Mouse (Mus musculus): Measurements from ENCODE around the gene Cacna1c. TPM values are rescaled to one million over a fixed set of nuclear protein-coding genes. Genes with fewer than 3 reads are reported as not detected.

The Cacna1c gene
- polyA plus RNA-seq, 1 experiment from 2014 or later = 4.0 TPM

DNA sequence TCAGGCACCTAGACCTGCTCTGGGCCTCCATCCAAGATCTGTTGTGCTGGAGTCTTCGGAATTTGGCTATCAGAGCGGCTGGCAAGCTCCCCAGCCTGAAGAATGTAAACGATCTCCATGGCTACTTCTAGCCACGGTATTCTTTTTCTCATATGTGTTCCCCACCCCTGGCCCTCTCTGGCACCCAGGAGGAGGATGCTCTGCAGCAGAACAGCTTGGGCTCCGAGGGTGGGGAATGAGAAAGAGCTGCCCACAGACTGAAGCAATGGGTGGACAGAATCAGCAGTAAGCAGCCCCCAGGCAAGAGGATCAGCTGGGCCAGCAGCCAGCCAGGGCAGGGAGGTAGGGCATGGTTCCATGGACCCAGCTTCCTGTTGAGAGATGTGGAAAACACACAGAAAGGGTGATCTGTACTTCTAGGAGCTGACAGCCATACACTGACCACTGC, 404.3 kb downstream of the Cacna1c start:
- peak; percentile 50; the same call in 1 of the 2 replicates for ATAC-seq (ENCODE audit: insufficient read depth, low FRiP score, low read depth)
- Histone ChIP-seq H3K4me2 (no peak overlapping the region), H3K4me3 (replicated peaks) (no peak overlapping the region), H3K9ac (no peak overlapping the region), H3K36me3 (no peaks in the 10 kb centered on the region), H3K9me3 (no peaks in the 10 kb centered on the region), H3K4me1 (peaks cover 4% of the 10 kb centered on the region; the same call in 1 of the 2 replicates), H3K27ac (peak overlapping the region; percentile 52), H3K27me3 (replicated peaks) (no peaks in the 10 kb centered on the region)
- 21% methylated on average over 5 of the region's 5 CpGs for WGBS

DNA sequence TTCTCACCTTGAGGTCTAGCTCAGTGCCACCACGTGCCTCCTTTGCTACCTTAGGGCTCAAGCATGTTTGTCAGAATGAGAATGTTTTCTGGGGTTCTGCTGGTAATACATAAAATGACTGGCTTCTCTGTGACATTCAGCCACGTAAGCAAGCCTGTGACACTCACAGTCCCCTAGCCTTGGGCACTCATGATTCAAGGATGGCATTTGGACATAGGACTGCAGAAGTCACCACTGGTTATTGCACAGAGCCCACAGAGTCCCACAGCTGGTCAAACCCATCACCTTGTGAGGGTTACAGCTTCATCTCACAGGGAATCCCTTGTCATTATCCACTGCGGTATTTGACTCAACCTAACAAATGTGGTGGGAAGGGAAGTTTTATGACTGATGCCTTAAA, 408.3 kb downstream of the Cacna1c start:
- H3K9ac ChIP-seq = no peak overlapping the region
- no peaks in the 10 kb centered on the region for H3K27me3 ChIP-seq (replicated peaks)
- ATAC-seq (ENCODE audit: insufficient read depth, low FRiP score, low read depth) = no peak
- H3K27ac ChIP-seq = no peak overlapping the region
- H3K4me1 ChIP-seq = peaks cover 4% of the 10 kb centered on the region; the same call in 1 of the 2 replicates
- no peak overlapping the region for H3K4me2 ChIP-seq
- WGBS = 82% methylated on average over 3 of the region's 3 CpGs
- no peaks in the 10 kb centered on the region for H3K36me3 ChIP-seq
- H3K4me3 ChIP-seq (replicated peaks) = no peak overlapping the region
- no peaks in the 10 kb centered on the region for H3K9me3 ChIP-seq

DNA sequence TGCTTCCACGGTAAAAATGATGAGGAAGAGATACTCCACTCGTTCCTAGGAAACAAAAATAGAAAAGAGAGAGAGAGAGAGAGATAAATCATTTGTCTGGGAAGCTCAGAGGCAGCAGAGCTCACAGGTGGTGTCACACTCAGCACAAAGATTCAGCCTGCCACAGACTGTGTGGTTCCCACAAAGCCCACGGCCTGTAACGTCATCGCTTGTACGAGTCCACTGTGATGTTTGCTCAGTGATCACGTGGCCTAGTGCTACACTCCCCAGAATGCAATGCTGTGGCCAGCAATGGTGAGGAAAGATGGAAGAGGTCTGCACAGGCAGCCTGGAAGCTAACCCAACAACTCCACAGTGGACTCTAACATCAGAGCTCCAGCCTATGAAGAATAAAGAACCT, 415.9 kb downstream of the Cacna1c start:
- no peak for ATAC-seq (ENCODE audit: insufficient read depth, low FRiP score, low read depth)
- 63% methylated on average over 7 of the region's 7 CpGs for WGBS
- H3K27ac ChIP-seq = no peak overlapping the region

DNA sequence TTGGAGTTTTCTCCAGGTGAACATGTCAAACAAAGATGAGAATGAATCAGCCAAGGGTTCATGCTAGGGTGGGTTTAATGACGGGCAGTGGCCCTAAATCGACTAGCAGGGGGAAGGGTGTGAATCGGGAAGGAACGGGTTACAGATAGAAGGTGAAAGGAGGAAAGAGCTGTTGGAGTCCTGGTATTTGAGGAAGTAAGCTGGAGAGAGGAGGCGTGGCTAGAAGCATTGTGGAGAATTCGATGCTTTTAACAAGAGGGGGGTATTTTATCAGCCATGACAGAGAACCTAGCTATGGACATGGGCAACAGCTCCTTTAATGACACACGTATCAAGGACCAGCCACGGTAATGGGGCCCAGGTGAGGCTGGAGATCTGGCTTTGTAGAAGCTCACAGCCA, 417.0 kb downstream of the Cacna1c start:
- no peaks in the 10 kb centered on the region for H3K27me3 ChIP-seq (replicated peaks)
- H3K4me3 ChIP-seq (replicated peaks) = no peak overlapping the region
- H3K4me1 ChIP-seq = no peaks in the 10 kb centered on the region
- ATAC-seq (ENCODE audit: insufficient read depth, low FRiP score, low read depth) = no peak
- no peaks in the 10 kb centered on the region for H3K9me3 ChIP-seq
- 72% methylated on average over 8 of the region's 8 CpGs for WGBS
- H3K9ac ChIP-seq = no peak overlapping the region
- no peak overlapping the region for H3K4me2 ChIP-seq
- H3K27ac ChIP-seq = no peak overlapping the region
- H3K36me3 ChIP-seq = no peaks in the 10 kb centered on the region

More for the DNA sequence above, 415.9 kb downstream of the Cacna1c start:
- no peaks in the 10 kb centered on the region for H3K4me1 ChIP-seq
- H3K27me3 ChIP-seq (replicated peaks) = no peaks in the 10 kb centered on the region
- no peaks in the 10 kb centered on the region for H3K36me3 ChIP-seq
- H3K4me2 ChIP-seq = no peak overlapping the region
- H3K9ac ChIP-seq = no peak overlapping the region
- no peak overlapping the region for H3K4me3 ChIP-seq (replicated peaks)
- no peaks in the 10 kb centered on the region for H3K9me3 ChIP-seq

DNA sequence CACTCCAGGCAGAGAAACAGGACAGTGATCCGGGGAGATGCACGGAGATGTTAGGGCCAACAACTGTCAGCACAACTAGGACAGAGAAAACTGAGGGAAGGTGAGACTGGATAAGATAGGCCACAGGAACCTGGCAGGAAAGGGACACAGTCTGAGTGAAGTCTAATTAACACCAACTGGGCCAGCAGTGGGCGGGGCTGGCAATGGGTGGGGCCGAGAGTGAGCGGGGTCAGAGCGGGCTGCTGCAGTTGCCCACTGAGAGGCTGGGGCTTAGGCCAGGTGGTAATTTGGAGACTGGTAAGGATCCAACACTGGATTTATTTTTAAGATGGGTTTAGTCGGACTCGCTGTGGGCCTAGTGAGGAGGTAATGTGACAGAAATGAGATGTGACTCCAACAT, 418.8 kb downstream of the Cacna1c start:
- Histone ChIP-seq H3K27me3 (replicated peaks) (no peaks in the 10 kb centered on the region), H3K4me3 (replicated peaks) (no peak overlapping the region), H3K27ac (no peak overlapping the region), H3K4me1 (no peaks in the 10 kb centered on the region), H3K36me3 (no peaks in the 10 kb centered on the region), H3K4me2 (no peak overlapping the region), H3K9me3 (no peaks in the 10 kb centered on the region), H3K9ac (no peak overlapping the region)
- WGBS = 67% methylated on average over 8 of the region's 8 CpGs
- no peak for ATAC-seq (ENCODE audit: insufficient read depth, low FRiP score, low read depth)

DNA sequence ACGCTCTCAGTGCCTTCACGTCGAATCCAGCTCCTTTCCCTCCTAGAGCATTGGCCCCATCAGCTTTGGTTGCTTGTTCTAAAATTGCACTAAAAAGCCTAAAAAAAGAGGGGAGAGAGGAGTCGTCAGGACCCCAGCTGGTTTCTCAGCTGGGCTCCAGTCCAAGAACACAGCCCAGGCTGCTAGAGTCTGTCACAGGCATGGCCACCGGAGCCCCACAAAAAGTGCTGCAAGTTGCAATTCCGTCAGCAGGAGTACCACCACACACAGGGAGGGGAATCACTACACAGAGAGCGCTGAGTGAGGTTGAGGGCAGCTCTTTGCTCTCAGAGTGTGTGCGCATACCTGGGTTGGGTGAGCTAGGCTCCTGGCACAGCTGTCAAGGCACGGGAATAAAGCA, 419.8 kb downstream of the Cacna1c start:
- Histone ChIP-seq H3K9me3 (no peaks in the 10 kb centered on the region), H3K4me3 (replicated peaks) (no peak overlapping the region), H3K27me3 (replicated peaks) (no peaks in the 10 kb centered on the region), H3K4me1 (no peaks in the 10 kb centered on the region), H3K27ac (no peak overlapping the region), H3K4me2 (no peak overlapping the region), H3K9ac (no peak overlapping the region), H3K36me3 (no peaks in the 10 kb centered on the region)
- WGBS = 69% methylated on average over 9 of the region's 9 CpGs
- no peak for ATAC-seq (ENCODE audit: insufficient read depth, low FRiP score, low read depth)

DNA sequence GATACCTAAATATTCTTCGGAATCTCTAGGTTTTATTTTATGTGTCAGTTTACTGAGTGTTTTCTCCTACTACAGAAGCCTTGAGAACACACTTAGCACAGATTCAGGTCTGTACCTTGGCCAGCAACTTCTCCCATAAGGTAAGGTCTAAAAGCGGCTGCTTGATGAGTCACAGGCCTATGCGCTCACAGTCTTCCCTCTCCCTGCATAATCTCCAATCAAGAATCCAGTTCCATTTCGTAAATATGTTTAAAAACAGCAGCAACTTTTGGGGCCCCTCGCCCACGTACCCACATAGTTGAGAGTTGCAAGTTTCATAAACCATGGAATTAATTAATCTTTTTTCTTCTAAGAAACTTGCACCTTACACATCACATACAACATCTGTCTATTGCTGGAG, 423.6 kb downstream of the Cacna1c start:
- H3K4me3 ChIP-seq (replicated peaks) = no peak overlapping the region
- no peak overlapping the region for H3K9ac ChIP-seq
- no peaks in the 10 kb centered on the region for H3K27me3 ChIP-seq (replicated peaks)
- no peak overlapping the region for H3K4me2 ChIP-seq
- WGBS = 85% methylated on average over 6 of the region's 6 CpGs
- no peak overlapping the region for H3K27ac ChIP-seq
- no peak for ATAC-seq (ENCODE audit: insufficient read depth, low FRiP score, low read depth)
- no peaks in the 10 kb centered on the region for H3K9me3 ChIP-seq
- no peaks in the 10 kb centered on the region for H3K36me3 ChIP-seq
- no peaks in the 10 kb centered on the region for H3K4me1 ChIP-seq

DNA sequence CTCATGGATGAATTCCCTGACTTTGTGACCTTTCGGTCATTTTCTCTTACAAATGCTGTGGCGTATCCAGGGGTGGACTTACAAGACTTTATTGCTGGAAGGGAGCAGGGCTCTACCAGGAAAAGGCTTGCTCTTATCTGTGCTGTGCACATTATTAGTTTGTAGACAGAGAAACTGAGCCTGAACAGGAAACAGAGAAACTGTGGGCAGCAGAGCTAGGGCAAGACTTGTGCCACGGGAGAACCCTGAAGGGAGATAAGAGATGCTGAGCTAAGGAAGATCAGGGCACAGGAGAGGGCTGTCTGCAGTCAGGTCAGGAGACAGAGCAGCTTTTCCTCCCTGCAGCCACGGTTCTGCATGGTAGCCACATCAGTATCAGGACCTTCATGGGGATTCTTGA, 425.1 kb downstream of the Cacna1c start:
- whole genome bisulfite sequencing = 75% methylated on average over 4 of the region's 4 CpGs
- Histone ChIP-seq H3K36me3 (no peaks in the 10 kb centered on the region), H3K4me2 (no peak overlapping the region), H3K4me1 (no peaks in the 10 kb centered on the region), H3K9me3 (no peaks in the 10 kb centered on the region), H3K27ac (no peak overlapping the region), H3K27me3 (replicated peaks) (no peaks in the 10 kb centered on the region), H3K4me3 (replicated peaks) (no peak overlapping the region), H3K9ac (no peak overlapping the region)
- peak; percentile 65; the same call in 1 of the 2 replicates for ATAC-seq (ENCODE audit: insufficient read depth, low FRiP score, low read depth)

DNA sequence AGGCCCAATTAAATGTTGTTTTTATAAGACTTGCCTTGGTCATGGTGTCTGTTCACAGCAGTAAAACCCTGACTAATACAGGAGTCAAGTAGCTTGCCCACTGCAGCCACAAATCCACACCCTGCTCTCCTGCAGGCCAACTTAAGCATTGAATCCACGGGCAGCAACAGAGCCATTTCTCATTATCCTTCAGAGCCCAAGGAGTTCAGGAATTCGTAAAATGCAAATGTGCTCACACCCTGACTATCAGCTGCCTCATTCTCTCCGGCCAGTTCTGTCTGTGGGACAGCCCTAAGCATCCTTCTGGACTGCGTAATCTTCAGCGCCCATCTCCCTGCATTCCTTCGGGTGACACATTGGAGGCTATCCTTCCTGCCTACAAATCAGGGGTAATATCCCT, 425.8 kb downstream of the Cacna1c start:
- H3K9me3 ChIP-seq = no peaks in the 10 kb centered on the region
- H3K4me1 ChIP-seq = no peaks in the 10 kb centered on the region
- H3K4me3 ChIP-seq (replicated peaks) = no peak overlapping the region
- ATAC-seq (ENCODE audit: insufficient read depth, low FRiP score, low read depth) = no peak
- no peaks in the 10 kb centered on the region for H3K27me3 ChIP-seq (replicated peaks)
- H3K4me2 ChIP-seq = no peak overlapping the region
- WGBS = 77% methylated on average over 6 of the region's 6 CpGs
- no peak overlapping the region for H3K27ac ChIP-seq
- H3K36me3 ChIP-seq = no peaks in the 10 kb centered on the region
- no peak overlapping the region for H3K9ac ChIP-seq

DNA sequence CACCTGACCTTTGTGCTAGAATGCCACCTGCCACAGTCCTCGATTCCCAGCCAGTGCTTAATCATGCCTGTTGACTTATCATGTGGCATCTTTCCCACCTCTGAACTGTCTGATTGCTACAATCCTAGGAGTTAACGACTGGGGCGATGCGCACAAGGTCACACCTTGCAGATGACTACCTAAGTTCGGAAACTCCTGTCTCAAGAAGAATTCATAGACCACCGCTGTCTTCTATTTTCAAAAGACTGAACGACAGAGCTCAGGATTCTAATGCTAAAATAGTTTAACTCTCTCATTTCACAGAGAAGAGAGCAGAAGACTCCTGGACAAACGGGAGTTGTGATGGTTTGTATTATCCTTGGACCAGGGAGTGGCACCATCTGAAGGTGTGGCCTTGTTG, 426.4 kb downstream of the Cacna1c start:
- H3K4me2 ChIP-seq = no peak overlapping the region
- no peak overlapping the region for H3K4me3 ChIP-seq (replicated peaks)
- H3K27me3 ChIP-seq (replicated peaks) = no peaks in the 10 kb centered on the region
- H3K9ac ChIP-seq = no peak overlapping the region
- ATAC-seq (ENCODE audit: insufficient read depth, low FRiP score, low read depth) = no peak
- H3K36me3 ChIP-seq = no peaks in the 10 kb centered on the region
- H3K9me3 ChIP-seq = no peaks in the 10 kb centered on the region
- WGBS = 89% methylated on average over 8 of the region's 8 CpGs
- no peaks in the 10 kb centered on the region for H3K4me1 ChIP-seq
- H3K27ac ChIP-seq = no peak overlapping the region

DNA sequence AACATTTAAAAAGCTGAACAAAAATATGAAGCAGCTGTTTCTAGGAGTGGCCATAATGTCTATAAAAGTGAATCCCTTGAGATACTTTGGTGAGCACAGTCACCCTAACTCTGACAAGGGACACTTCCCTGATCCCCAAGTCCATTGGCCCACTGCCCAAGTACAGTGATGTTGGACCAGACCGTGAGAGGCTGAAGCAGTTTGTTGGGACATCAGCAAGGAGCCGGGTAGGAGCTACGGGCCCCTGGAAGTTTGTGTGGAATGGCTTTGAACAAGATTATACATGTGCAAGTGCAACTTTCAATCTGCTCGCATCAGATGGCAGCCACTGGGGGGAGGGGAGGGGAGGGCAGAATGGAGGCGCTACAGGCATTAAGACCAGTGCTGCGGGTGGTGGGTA, 428.5 kb downstream of the Cacna1c start:
- Histone ChIP-seq H3K4me2 (no peak overlapping the region), H3K27ac (no peak overlapping the region)

DNA sequence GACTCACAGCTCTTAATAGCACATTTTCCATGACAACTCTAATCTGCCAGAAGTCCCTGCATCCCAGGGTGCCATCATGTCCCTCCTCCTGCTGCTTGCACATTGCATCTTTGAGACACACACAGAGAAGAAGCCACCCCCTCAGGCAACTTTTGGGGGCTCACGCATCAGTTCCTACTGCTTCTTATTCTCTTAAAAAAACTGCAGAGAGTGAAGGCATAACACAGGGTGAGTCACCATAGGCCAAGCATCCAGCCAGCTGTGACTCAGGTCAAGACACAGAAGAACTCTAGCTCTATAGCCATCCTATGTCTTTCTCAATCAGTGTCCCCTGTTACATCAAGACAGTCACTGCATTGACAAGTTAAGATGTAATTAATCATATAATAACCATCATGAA, 431.0 kb downstream of the Cacna1c start:
- Histone ChIP-seq H3K9me3 (no peaks in the 10 kb centered on the region), H3K27ac (no peak overlapping the region), H3K4me3 (replicated peaks) (no peak overlapping the region), H3K27me3 (replicated peaks) (no peaks in the 10 kb centered on the region), H3K4me2 (no peak overlapping the region), H3K36me3 (no peaks in the 10 kb centered on the region), H3K4me1 (no peaks in the 10 kb centered on the region), H3K9ac (no peak overlapping the region)
- 77% methylated on average over 1 of the region's 1 CpGs for WGBS
- no peak for ATAC-seq (ENCODE audit: insufficient read depth, low FRiP score, low read depth)

More for the DNA sequence above, 428.5 kb downstream of the Cacna1c start:
- H3K4me3 ChIP-seq (replicated peaks) = no peak overlapping the region
- no peaks in the 10 kb centered on the region for H3K36me3 ChIP-seq
- H3K27me3 ChIP-seq (replicated peaks) = no peaks in the 10 kb centered on the region
- 81% methylated on average over 6 of the region's 6 CpGs for WGBS
- no peak for ATAC-seq (ENCODE audit: insufficient read depth, low FRiP score, low read depth)
- no peaks in the 10 kb centered on the region for H3K9me3 ChIP-seq
- H3K9ac ChIP-seq = no peak overlapping the region
- H3K4me1 ChIP-seq = no peaks in the 10 kb centered on the region

DNA sequence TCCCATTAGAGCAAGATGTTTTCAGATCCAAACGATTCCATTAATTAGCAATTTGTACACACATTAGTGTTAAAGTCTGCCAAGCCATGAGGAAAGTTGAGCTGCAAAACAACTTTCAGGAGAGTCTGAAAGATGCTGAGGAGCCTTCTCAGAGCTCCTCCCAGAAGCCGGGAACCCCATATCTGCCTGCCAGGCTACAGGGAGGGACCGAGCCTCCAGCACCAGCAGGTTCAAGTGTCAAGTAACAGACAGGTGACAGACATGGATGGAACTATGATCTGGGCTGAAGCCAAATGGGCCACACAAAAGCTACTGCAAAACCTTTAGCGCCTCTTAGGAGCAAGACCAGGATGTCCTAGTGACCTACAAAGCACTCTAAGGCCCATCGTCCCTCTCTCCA, 437.2 kb downstream of the Cacna1c start:
- ATAC-seq (ENCODE audit: insufficient read depth, low FRiP score, low read depth) = no peak
- H3K9ac ChIP-seq = no peak overlapping the region
- H3K9me3 ChIP-seq = no peaks in the 10 kb centered on the region
- H3K4me2 ChIP-seq = no peak overlapping the region
- H3K36me3 ChIP-seq = no peaks in the 10 kb centered on the region
- H3K27ac ChIP-seq = no peak overlapping the region
- no peaks in the 10 kb centered on the region for H3K27me3 ChIP-seq (replicated peaks)
- H3K4me3 ChIP-seq (replicated peaks) = no peak overlapping the region
- no peaks in the 10 kb centered on the region for H3K4me1 ChIP-seq
- 76% methylated on average over 5 of the region's 5 CpGs for WGBS

All from stomach, embryonic 15.5 days (tissue).